Mouse (Mus musculus): Measurements from ENCODE around the gene Tmem53. TPM values are rescaled to one million over a fixed set of nuclear protein-coding genes. Genes with fewer than 3 reads are reported as not detected.

Gene Tmem53
- polyA plus RNA-seq, 1 experiment from 2014 or later, result 10.4 TPM

GRCm38 (mm10) chr4:117307270-117307669, 55.5 kb downstream of the Tmem53 start:
- no peaks in the 10 kb centered on the region for H3K36me3 ChIP-seq
- no peak overlapping the region for H3K4me3 ChIP-seq (replicated peaks)
- 66% methylated on average over 6 of the region's 6 CpGs for WGBS
- ATAC-seq, result no peak
- peaks cover 77% of the 10 kb centered on the region for H3K27me3 ChIP-seq
- no peak overlapping the region for H3K4me2 ChIP-seq (replicated peaks)
- H3K9me3 ChIP-seq, result no peaks in the 10 kb centered on the region
- peaks cover 29% of the 10 kb centered on the region for H3K4me1 ChIP-seq (replicated peaks)
- no peak overlapping the region for H3K27ac ChIP-seq
- H3K9ac ChIP-seq (replicated peaks), result no peak overlapping the region

- Histone ChIP-seq H3K27ac (no peak overlapping the region), H3K4me1 (replicated peaks) (peaks cover 24% of the 10 kb centered on the region), H3K4me3 (replicated peaks) (no peak overlapping the region), H3K27me3 (peaks cover 75% of the 10 kb centered on the region), H3K9ac (replicated peaks) (no peak overlapping the region), H3K36me3 (no peaks in the 10 kb centered on the region), H3K4me2 (replicated peaks) (no peak overlapping the region), H3K9me3 (no peaks in the 10 kb centered on the region)
- no peak for ATAC-seq
- WGBS, result 89% methylated on average over 1 of the region's 1 CpGs
Measured at GRCm38 (mm10) chr4:117309427-117309826, 57.7 kb downstream of the Tmem53 start.

GRCm38 (mm10) chr4:117311891-117312290, 60.1 kb downstream of the Tmem53 start:
- H3K36me3 ChIP-seq, result no peaks in the 10 kb centered on the region
- no peaks in the 10 kb centered on the region for H3K9me3 ChIP-seq
- H3K27me3 ChIP-seq, result peaks cover 71% of the 10 kb centered on the region
- H3K9ac ChIP-seq (replicated peaks), result no peak overlapping the region
- H3K4me2 ChIP-seq (replicated peaks), result no peak overlapping the region
- no peak for ATAC-seq
- H3K4me3 ChIP-seq (replicated peaks), result no peak overlapping the region
- no peak overlapping the region for H3K27ac ChIP-seq
- 52% methylated on average over 5 of the region's 5 CpGs for WGBS
- H3K4me1 ChIP-seq (replicated peaks), result peaks cover 39% of the 10 kb centered on the region

- no peaks in the 10 kb centered on the region for H3K36me3 ChIP-seq
- H3K4me1 ChIP-seq (replicated peaks), result peaks cover 45% of the 10 kb centered on the region
- H3K27ac ChIP-seq, result no peak overlapping the region
- WGBS, result 7% methylated on average over 26 of the region's 26 CpGs
- no peaks in the 10 kb centered on the region for H3K9me3 ChIP-seq
- H3K4me2 ChIP-seq (replicated peaks), result peak overlapping the region; percentile 9
- H3K9ac ChIP-seq (replicated peaks), result 0 out of 2 replicates have a peak overlapping the region, but pooled peaks have one; percentile 3
- peaks cover 65% of the 10 kb centered on the region for H3K27me3 ChIP-seq
- ATAC-seq, result no peak
- H3K4me3 ChIP-seq (replicated peaks), result no peak overlapping the region
Measured at GRCm38 (mm10) chr4:117312416-117313084, 60.8 kb downstream of the Tmem53 start.

- Histone ChIP-seq H3K4me2 (replicated peaks) (peak overlapping the region; percentile 9; the same call in 1 of the 2 replicates), H3K9me3 (no peaks in the 10 kb centered on the region), H3K36me3 (no peaks in the 10 kb centered on the region), H3K4me1 (replicated peaks) (peaks cover 50% of the 10 kb centered on the region), H3K4me3 (replicated peaks) (no peak overlapping the region), H3K9ac (replicated peaks) (0 out of 2 replicates have a peak overlapping the region, but pooled peaks have one; percentile 3), H3K27ac (no peak overlapping the region), H3K27me3 (peaks cover 62% of the 10 kb centered on the region)
- WGBS, result 11% methylated on average over 4 of the region's 4 CpGs
- ATAC-seq, result no peak
Measured at GRCm38 (mm10) chr4:117313085-117313424, 61.3 kb downstream of the Tmem53 start.

GRCm38 (mm10) chr4:117314849-117315500, 63.2 kb downstream of the Tmem53 start:
- no peak overlapping the region for H3K4me3 ChIP-seq (replicated peaks)
- H3K27ac ChIP-seq, result no peak overlapping the region
- no peaks in the 10 kb centered on the region for H3K9me3 ChIP-seq
- H3K4me1 ChIP-seq (replicated peaks), result peaks cover 56% of the 10 kb centered on the region
- WGBS, result 66% methylated on average over 16 of the region's 16 CpGs
- H3K36me3 ChIP-seq, result no peaks in the 10 kb centered on the region
- peaks cover 74% of the 10 kb centered on the region for H3K27me3 ChIP-seq
- no peak for ATAC-seq
- no peak overlapping the region for H3K4me2 ChIP-seq (replicated peaks)
- H3K9ac ChIP-seq (replicated peaks), result no peak overlapping the region

- peak; percentile 59 for ATAC-seq
Measured at GRCm38 (mm10) chr4:117316800-117317199, 65.0 kb downstream of the Tmem53 start.

GRCm38 (mm10) chr4:117317701-117318190, 66.0 kb downstream of the Tmem53 start:
- Histone ChIP-seq H3K27ac (peak overlapping the region; percentile 63), H3K9me3 (no peaks in the 10 kb centered on the region), H3K4me3 (replicated peaks) (0 out of 2 replicates have a peak overlapping the region, but pooled peaks have one; percentile 9), H3K4me1 (replicated peaks) (peaks cover 57% of the 10 kb centered on the region), H3K4me2 (replicated peaks) (peak overlapping the region; percentile 35), H3K27me3 (peaks cover 76% of the 10 kb centered on the region), H3K36me3 (no peaks in the 10 kb centered on the region), H3K9ac (replicated peaks) (0 out of 2 replicates have a peak overlapping the region, but pooled peaks have one; percentile 23)
- ATAC-seq, result peak; percentile 35; the same call in 1 of the 2 replicates
- WGBS, result 18% methylated on average over 18 of the region's 18 CpGs

More at GRCm38 (mm10) chr4:117316800-117317199, 65.0 kb downstream of the Tmem53 start:
- H3K9me3 ChIP-seq, result no peaks in the 10 kb centered on the region
- H3K4me1 ChIP-seq (replicated peaks), result peaks cover 59% of the 10 kb centered on the region
- H3K27me3 ChIP-seq, result peaks cover 75% of the 10 kb centered on the region
- H3K9ac ChIP-seq (replicated peaks), result no peak overlapping the region
- no peak overlapping the region for H3K4me2 ChIP-seq (replicated peaks)
- no peak overlapping the region; the same call in 1 of the 2 replicates for H3K27ac ChIP-seq
- 54% methylated on average over 6 of the region's 6 CpGs for WGBS
- H3K36me3 ChIP-seq, result no peaks in the 10 kb centered on the region
- H3K4me3 ChIP-seq (replicated peaks), result no peak overlapping the region

Other genes starting within 250 kb of the Tmem53 start
- gene Eif2b3, start 232.5 kb upstream of the Tmem53 start, polyA plus RNA-seq (2015; fragmentation: Nextera tagmentation; extraction: Ambion mirVana), result 45.5 and 50.2 TPM in 2 replicates
- 7.1 and 7.3 TPM in 2 replicates for gene Ptch2, start 155.9 kb upstream of the Tmem53 start, polyA plus RNA-seq (2015; fragmentation: Nextera tagmentation; extraction: Ambion mirVana)
- gene Btbd19, start 126.2 kb upstream of the Tmem53 start, polyA plus RNA-seq (2015; fragmentation: Nextera tagmentation; extraction: Ambion mirVana), result 3.3 and 3.4 TPM in 2 replicates
- gene Tctex1d4, start 125.2 kb upstream of the Tmem53 start, polyA plus RNA-seq (2015; fragmentation: Nextera tagmentation; extraction: Ambion mirVana), result not detected in 2 replicates
- 18.6 and 19.3 TPM in 2 replicates for gene Plk3, start 118.0 kb upstream of the Tmem53 start, polyA plus RNA-seq (2015; fragmentation: Nextera tagmentation; extraction: Ambion mirVana)
- gene Rps8, start 95.7 kb upstream of the Tmem53 start, polyA plus RNA-seq (2015; fragmentation: Nextera tagmentation; extraction: Ambion mirVana), result 558 and 623 TPM in 2 replicates
- gene Kif2c, start 69.3 kb upstream of the Tmem53 start, polyA plus RNA-seq (2015; fragmentation: Nextera tagmentation; extraction: Ambion mirVana), result 29.1 and 29.2 TPM in 2 replicates
- 0.31 and 0.83 TPM in 2 replicates for gene Armh1, start 174 bp downstream of the Tmem53 start, polyA plus RNA-seq (2015; fragmentation: Nextera tagmentation; extraction: Ambion mirVana)
- 124 and 134 TPM in 2 replicates for gene Rnf220, start 245.1 kb downstream of the Tmem53 start, polyA plus RNA-seq (2015; fragmentation: Nextera tagmentation; extraction: Ambion mirVana)

All from midbrain, embryonic 13.5 days (tissue).